ENCODE assay signal across 21 mouse cellular contexts in genomic region chr2:163394977-163395376, GRCm38 (mm10). TPM values are rescaled to one million over a fixed set of nuclear protein-coding genes. Genes with fewer than 3 reads are reported as not detected.
A peak's percentile ranks its signal among the peaks of the same experiment; 100 is the strongest.
DNase-seq lines count a peak whose midpoint lies in the region; ATAC-seq and TF ChIP-seq lines count a peak whose summit lies in the region.
"Had no signal": no experiment of that assay in that cellular context is flagged by ENCODE, and none has a peak within 500 bp of the region (broad histone marks: within the 10 kb centered on the region; RNA-seq: fewer than 3 reads in every experiment).

No protein-coding gene starts in this region.

- peak overlapping the region; percentile 63 for H3K4me3 ChIP-seq in heart, adult 2 months
- H3K4me3 ChIP-seq in brown adipose tissue, adult 24 weeks (ENCODE audit: insufficient read depth, low read depth, low read length) = 0 out of 2 replicates have a peak overlapping the region, but pooled peaks have one; percentile 8
- H3K4me3 ChIP-seq in heart, postnatal 0 days (ENCODE audit: low read depth, low read length) = peak overlapping the region; percentile 85
- peak overlapping the region; percentile 24 for H3K4me3 ChIP-seq in stomach, embryonic 14.5 days (ENCODE audit: low read depth, low read length)
- H3K4me3 ChIP-seq: embryonic facial prominence, embryonic 10.5 days; erythroblast, embryonic 14.5 days; liver, embryonic 15.5 days; megakaryocyte, embryonic 14.5 days had no signal

- TF ChIP-seq POLR2A in heart, adult 2 months (IDR thresholded peaks at IDR 0.05; ENCODE audit: insufficient read depth, low read depth, low read length) = peak; percentile 41

- no peak for DNase-seq in heart, adult 2 months
- no peak for DNase-seq in heart, postnatal 36 days
- peak; percentile 60 for DNase-seq in heart, postnatal 0 days (ENCODE audit: low spot score)
- DNase-seq in embryo, embryonic 11 days = no peak
- DNase-seq: adrenal gland, adult 8-10 months; cerebellum, adult 11-12 months; cerebellum, postnatal 36 days; kidney, adult 18-20 months; kidney, postnatal 25 days; layer of hippocampus, adult 9-11 months; thymus, postnatal 36 days had no signal

- TF ChIP-seq CTCF in heart, adult 2 months (IDR thresholded peaks at IDR 0.05) = no peak
- TF ChIP-seq CTCF in heart, postnatal 0 days (IDR thresholded peaks at IDR 0.05; ENCODE audit: low read depth) = no peak

- peak overlapping the region; percentile 97 for H3K27ac ChIP-seq in heart, adult 2 months
- H3K27ac ChIP-seq in brown adipose tissue, adult 24 weeks (replicated peaks; ENCODE audit: low read depth, low read length) = no peak overlapping the region
- peak overlapping the region; percentile 94 for H3K27ac ChIP-seq in heart, postnatal 0 days (ENCODE audit: low read depth)
- H3K27ac ChIP-seq in stomach, embryonic 14.5 days (ENCODE audit: low read length) = no peak overlapping the region; the same call in 1 of the 2 replicates
- H3K27ac ChIP-seq: embryonic facial prominence, embryonic 10.5 days; hindbrain, embryonic 14.5 days; liver, embryonic 15.5 days had no signal

- no peak for TF ChIP-seq EP300 in heart, adult 2 months (IDR thresholded peaks at IDR 0.05; ENCODE audit: insufficient read depth, low read depth, low read length)
- TF ChIP-seq EP300 in heart, postnatal 0 days (IDR thresholded peaks at IDR 0.05; ENCODE audit: low read depth) = no peak

- 55% methylated on average over 6 of the region's 6 CpGs for WGBS in heart, adult 2 months
- 36% methylated on average over 6 of the region's 6 CpGs for WGBS in heart, postnatal 0 days
- WGBS in stomach, embryonic 14.5 days = 72% methylated on average over 6 of the region's 6 CpGs

- peaks cover 5% of the 10 kb centered on the region for H3K36me3 ChIP-seq in heart, adult 2 months (ENCODE audit: control insufficient read depth, insufficient read depth, low read length)
- H3K36me3 ChIP-seq in heart, postnatal 0 days (replicated peaks; ENCODE audit: control insufficient read depth, insufficient read depth, low read length) = no peaks in the 10 kb centered on the region
- H3K36me3 ChIP-seq in stomach, embryonic 14.5 days (ENCODE audit: control insufficient read depth, insufficient read depth, low read length) = no peaks in the 10 kb centered on the region
- H3K36me3 ChIP-seq: embryonic facial prominence, embryonic 10.5 days; liver, embryonic 15.5 days had no signal

- intact Hi-C loops in heart, adult 2 months (cut with DNase I) = no loop called here
- intact Hi-C loops in heart, postnatal 36 days (cut with DNase I) = loop anchor here (5.0 kb wide), 1 partner anchor 33 kb away; no protein-coding TSS in a partner anchor

- H3K27me3 ChIP-seq in heart, adult 2 months (ENCODE audit: control insufficient read depth, insufficient read depth, low read length) = no peaks in the 10 kb centered on the region
- no peaks in the 10 kb centered on the region for H3K27me3 ChIP-seq in heart, postnatal 0 days (ENCODE audit: control insufficient read depth, insufficient read depth, low read length)
- no peaks in the 10 kb centered on the region for H3K27me3 ChIP-seq in stomach, embryonic 14.5 days (ENCODE audit: control insufficient read depth, insufficient read depth, low read length)

- peak overlapping the region; percentile 47 for H3K9ac ChIP-seq in heart, adult 2 months (ENCODE audit: low read depth, low read length)
- H3K9ac ChIP-seq in heart, postnatal 0 days (replicated peaks; ENCODE audit: low read depth, low read length) = peak overlapping the region; percentile 95
- no peak overlapping the region for H3K9ac ChIP-seq in stomach, embryonic 14.5 days (replicated peaks; ENCODE audit: low read depth, low read length)
- H3K9ac ChIP-seq: hindbrain, embryonic 14.5 days; liver, embryonic 15.5 days had no signal

- H3K4me1 ChIP-seq in heart, adult 2 months (ENCODE audit: control insufficient read depth, insufficient read depth, low read length) = peaks cover 13% of the 10 kb centered on the region
- H3K4me1 ChIP-seq in brown adipose tissue, adult 24 weeks (ENCODE audit: control insufficient read depth, insufficient read depth, insufficient read length, low read length) = no peaks in the 10 kb centered on the region
- peaks cover 15% of the 10 kb centered on the region for H3K4me1 ChIP-seq in heart, postnatal 0 days (ENCODE audit: control insufficient read depth, insufficient read depth)
- peaks cover 7% of the 10 kb centered on the region; the same call in 1 of the 2 replicates for H3K4me1 ChIP-seq in stomach, embryonic 14.5 days (ENCODE audit: control insufficient read depth, insufficient read depth, low read length)
- H3K4me1 ChIP-seq: liver, embryonic 15.5 days; megakaryocyte, embryonic 14.5 days had no signal

- peak; percentile 1; the same call in 1 of the 2 replicates for ATAC-seq in heart, postnatal 0 days (ENCODE audit: insufficient read depth, low read depth)
- no peak for ATAC-seq in stomach, embryonic 14.5 days (ENCODE audit: insufficient number of reproducible peaks, insufficient read depth, low FRiP score, low read depth)
- no peak for ATAC-seq in megakaryocyte progenitor cell, adult 5-6 weeks (replicated peaks; ENCODE audit: poor library complexity)
- ATAC-seq: forebrain, embryonic 14.5 days had no signal

- peak overlapping the region; percentile 75 for H3K4me2 ChIP-seq in heart, postnatal 0 days (ENCODE audit: low read depth, low read length)
- H3K4me2 ChIP-seq in stomach, embryonic 14.5 days (replicated peaks; ENCODE audit: low read depth, low read length) = peak overlapping the region; percentile 34
- H3K4me2 ChIP-seq: hindbrain, embryonic 14.5 days; liver, embryonic 15.5 days had no signal

- no peaks in the 10 kb centered on the region for H3K9me3 ChIP-seq in heart, postnatal 0 days (replicated peaks; ENCODE audit: control insufficient read depth, low read length)
- H3K9me3 ChIP-seq in stomach, embryonic 14.5 days (ENCODE audit: control insufficient read depth, low read depth, low read length) = no peaks in the 10 kb centered on the region
- H3K9me3 ChIP-seq: embryonic facial prominence, embryonic 10.5 days; liver, embryonic 15.5 days; megakaryocyte, embryonic 14.5 days had no signal

- H3K79me2 ChIP-seq in heart, adult 2 months (replicated peaks; ENCODE audit: control insufficient read depth, insufficient read depth, low read length) = 0 out of 2 replicates have a peak, but pooled peaks cover 1% of the 10 kb centered on the region

RNA-seq across cellular contexts. Expression of gene Jph2, which starts 2.8 kb away (rescaled TPM):
- 100 to 1,000 TPM; 389 to 391 TPM for total RNA-seq in heart, adult 2 months (2021)
- polyA plus RNA-seq in heart, adult 2 months (2012; rRNA removed) = 193 and 253 TPM in 2 replicates
- total RNA-seq in heart, postnatal 36 days (2021) = 100 to 1,000 TPM; 323 to 334 TPM
- 1.1 and 5.7 TPM in 2 replicates for polyA plus RNA-seq in brown adipose tissue, adult 24 weeks (2012; ENCODE audit: insufficient read depth, insufficient read length, missing spikeins)
- 215 and 246 TPM in 2 replicates for total RNA-seq in heart, postnatal 0 days (2014; rRNA removed; ENCODE audit: low replicate concordance)
- 47.3 and 61.7 TPM in 2 replicates for polyA plus RNA-seq in heart, postnatal 0 days (2015; fragmentation: Nextera tagmentation; extraction: Ambion mirVana)
- polyA plus RNA-seq in stomach, embryonic 14.5 days (2014; fragmentation: Nextera tagmentation; extraction: Ambion mirVana) = 6.5 and 6.7 TPM in 2 replicates
- not detected in 2 replicates for total RNA-seq in megakaryocyte progenitor cell, adult 5-6 weeks (2015)
- total RNA-seq in megakaryocyte progenitor cell, adult 5-6 weeks (2017) = not detected in 2 replicates
- polyA plus RNA-seq: erythroblast, embryonic 14.5 days had no signal

RNA-seq across cellular contexts. Expression of gene Oser1, which starts 29.5 kb away (rescaled TPM):
- 10 to 100 TPM; 19.6 to 21.2 TPM for total RNA-seq in heart, adult 2 months (2021)
- 9.7 and 16.4 TPM in 2 replicates for polyA plus RNA-seq in heart, adult 2 months (2012; rRNA removed)
- 10 to 100 TPM; 21.9 TPM for total RNA-seq in heart, postnatal 36 days (2021)
- polyA plus RNA-seq in brown adipose tissue, adult 24 weeks (2012; ENCODE audit: insufficient read depth, insufficient read length, missing spikeins) = 22.5 and 24.0 TPM in 2 replicates
- 23.8 and 28.9 TPM in 2 replicates for total RNA-seq in heart, postnatal 0 days (2014; rRNA removed; ENCODE audit: low replicate concordance)
- polyA plus RNA-seq in heart, postnatal 0 days (2015; fragmentation: Nextera tagmentation; extraction: Ambion mirVana) = 41.4 and 45.1 TPM in 2 replicates
- polyA plus RNA-seq in stomach, embryonic 14.5 days (2014; fragmentation: Nextera tagmentation; extraction: Ambion mirVana) = 84.9 and 89.2 TPM in 2 replicates
- 87.4 and 102 TPM in 2 replicates for total RNA-seq in megakaryocyte progenitor cell, adult 5-6 weeks (2015)
- 89.6 and 93.2 TPM in 2 replicates for total RNA-seq in megakaryocyte progenitor cell, adult 5-6 weeks (2017)

RNA-seq across cellular contexts. Expression of gene Gdap1l1, which starts 43.3 kb away (rescaled TPM):
- not detected for total RNA-seq in heart, adult 2 months (2021)
- 0.23 and 0.25 TPM in 2 replicates for polyA plus RNA-seq in heart, adult 2 months (2012; rRNA removed)
- total RNA-seq in heart, postnatal 36 days (2021) = not detected
- not detected in 2 replicates for polyA plus RNA-seq in brown adipose tissue, adult 24 weeks (2012; ENCODE audit: insufficient read depth, insufficient read length, missing spikeins)
- total RNA-seq in heart, postnatal 0 days (2014; rRNA removed; ENCODE audit: low replicate concordance) = not detected in 2 replicates
- 0.10 TPM in 1 of 2 replicates, not detected in the other for polyA plus RNA-seq in heart, postnatal 0 days (2015; fragmentation: Nextera tagmentation; extraction: Ambion mirVana)
- polyA plus RNA-seq in stomach, embryonic 14.5 days (2014; fragmentation: Nextera tagmentation; extraction: Ambion mirVana) = 5.3 and 8.4 TPM in 2 replicates
- total RNA-seq in megakaryocyte progenitor cell, adult 5-6 weeks (2015) = not detected in 2 replicates
- total RNA-seq in megakaryocyte progenitor cell, adult 5-6 weeks (2017) = not detected in 2 replicates
- total RNA-seq: heart, adult 18-20 months had no signal
- polyA plus RNA-seq: erythroblast, embryonic 14.5 days had no signal

Comparison
In these comparisons a context has a peak if more than half of its experiments do, and no peak if none do; other contexts are left out.
1. H3K27ac ChIP-seq: peak in heart, adult 2 months (single experiment) and heart, postnatal 0 days (single experiment); none in brown adipose tissue, adult 24 weeks (single experiment) and stomach, embryonic 14.5 days (single experiment).
2. H3K4me3 ChIP-seq: peak in every context shown above with its lines; median percentile 85 in heart, postnatal 0 days; 63 in heart, adult 2 months; 24 in stomach, embryonic 14.5 days; 8 in brown adipose tissue, adult 24 weeks.
3. RNA of gene Jph2, which starts 2.8 kb away (total RNA-seq): 389 to 391 TPM in heart, adult 2 months, 323 to 334 TPM in heart, postnatal 36 days and 215 to 246 TPM in heart, postnatal 0 days; not detected in megakaryocyte progenitor cell, adult 5-6 weeks; every median in the first group is over 100 times any median in the second.